8 mouse cellular contexts compared by ENCODE assay signal in genomic region chr3:122814531-122814930, GRCm38 (mm10).
DNase-seq lines count a peak whose midpoint lies in the region; ATAC-seq and TF ChIP-seq lines count a peak whose summit lies in the region.

No protein-coding gene starts in this region.

- H3K27me3 ChIP-seq in lung, embryonic 16.5 days (ENCODE audit: control insufficient read depth, insufficient read depth, low read depth, low read length), result no peaks in the 10 kb centered on the region

- intact Hi-C loops in gastrocnemius, adult 2 months (cut with DNase I), result no loop called here
- intact Hi-C loops in gastrocnemius, postnatal 36 days (cut with DNase I), result no loop called here

- H3K9me3 ChIP-seq in lung, embryonic 16.5 days (ENCODE audit: control insufficient read depth, low read length), result no peaks in the 10 kb centered on the region

- H3K9ac ChIP-seq in lung, embryonic 16.5 days (ENCODE audit: low read length), result no peak overlapping the region

- WGBS in lung, embryonic 16.5 days, result 29% methylated on average over 4 of the region's 4 CpGs

- TF ChIP-seq CTCF in gastrocnemius, adult 2 months (IDR thresholded peaks at IDR 0.05), result no peak

- DNase-seq in gastrocnemius, adult 2 months, result no peak
- DNase-seq in gastrocnemius, postnatal 36 days, result no peak
- DNase-seq in urinary bladder, postnatal 14 days (ENCODE audit: low spot score), result peak; percentile 44
- DNase-seq in urinary bladder, postnatal 25 days (ENCODE audit: low spot score), result no peak
- DNase-seq in frontal cortex, postnatal 10 days (ENCODE audit: low spot score in 2 of 2), result no peak
- no peak for DNase-seq in spleen, adult 12 weeks (ENCODE audit: low spot score)

- H3K4me2 ChIP-seq in lung, embryonic 16.5 days (ENCODE audit: low read depth, low read length), result no peak overlapping the region

- peaks cover 3% of the 10 kb centered on the region; the same call in 1 of the 2 replicates for H3K36me3 ChIP-seq in lung, embryonic 16.5 days (ENCODE audit: control insufficient read depth, insufficient read depth, low read length)

- peaks cover 4% of the 10 kb centered on the region; the same call in 1 of the 2 replicates for H3K4me1 ChIP-seq in lung, embryonic 16.5 days (replicated peaks; ENCODE audit: control insufficient read depth, insufficient read depth, low read length)

- H3K27ac ChIP-seq in gastrocnemius, adult 2 months, result peak overlapping the region; percentile 28; the same call in 1 of the 2 replicates
- peak overlapping the region; percentile 62 for H3K27ac ChIP-seq in lung, embryonic 16.5 days (ENCODE audit: low read length)

- H3K4me3 ChIP-seq in gastrocnemius, adult 2 months, result no peak overlapping the region
- H3K4me3 ChIP-seq in lung, embryonic 16.5 days (ENCODE audit: low read length), result no peak overlapping the region

- peak; percentile 88 for ATAC-seq in lung, embryonic 16.5 days (ENCODE audit: low read depth)
- ATAC-seq in megakaryocyte, adult 5-6 weeks (ENCODE audit: poor library complexity, severe bottlenecking), result no peak
